Mouse (Mus musculus): ENCODE measurements at regions not wholly inside any gene's neighbourhood (a gene's known extent, or its start where the extent isn't known, plus 50 kb on each side); places are given as distances from the start of the nearest gene placed in this dataset.

DNA sequence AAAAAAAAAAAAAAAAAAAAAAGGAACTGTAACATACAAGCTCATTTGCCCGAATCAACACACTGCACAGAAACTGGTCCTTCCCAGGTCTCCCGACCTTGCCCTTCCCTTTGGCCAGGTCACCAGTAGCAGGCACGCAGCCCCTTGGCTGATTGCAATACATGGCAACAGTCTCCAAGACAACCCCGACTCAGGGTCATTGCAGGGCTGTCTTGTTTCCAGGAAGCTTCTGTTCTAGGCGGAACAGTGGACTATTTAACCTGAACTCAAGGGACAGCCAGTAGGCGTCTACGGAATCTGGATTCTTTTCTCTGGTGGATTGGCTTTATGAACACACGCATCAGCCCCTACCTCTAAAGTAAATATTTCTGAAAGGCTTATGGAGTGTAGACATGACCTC is 153.5 kb upstream of the Phactr1 start:
- Histone ChIP-seq H3K4me3 (replicated peaks; ENCODE audit: control insufficient read depth, low read depth, low read length) (no peak overlapping the region), H3K27ac (ENCODE audit: control insufficient read depth, insufficient read depth, low read depth, low read length, poor library complexity) (no peak overlapping the region), H3K4me1 (ENCODE audit: control insufficient read depth, insufficient read depth, low read length) (no peaks in the 10 kb centered on the region)
- no peak for TF ChIP-seq POLR2A (IDR thresholded peaks at IDR 0.05; ENCODE audit: borderline replicate concordance, control insufficient read depth, low read depth, low read length)
- TF ChIP-seq CTCF (IDR thresholded peaks at IDR 0.05; ENCODE audit: control insufficient read depth, insufficient read depth, low read length): no peak
- 70% methylated on average over 8 of the region's 8 CpGs for WGBS

DNA sequence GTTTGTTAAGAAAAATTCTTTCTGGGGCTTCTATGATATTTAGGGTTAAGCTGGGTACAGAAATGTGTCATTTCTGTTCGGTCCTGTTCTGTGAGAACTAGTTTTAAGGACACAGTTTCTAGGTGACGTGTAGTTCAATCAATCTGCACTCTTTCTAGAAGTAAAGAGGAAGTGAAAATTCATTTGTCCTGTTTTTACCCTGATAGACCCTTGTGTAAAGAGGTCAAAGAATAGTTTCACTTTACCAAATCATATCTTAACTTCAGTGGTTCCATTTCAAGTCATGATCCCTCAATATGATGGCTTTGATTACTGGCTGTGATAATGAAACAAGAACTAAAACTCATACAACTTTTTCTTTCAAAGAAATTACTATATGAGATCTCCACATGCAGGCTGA is 152.3 kb upstream of the Phactr1 start:
- H3K4me1 ChIP-seq (ENCODE audit: control insufficient read depth, insufficient read depth, low read length): no peaks in the 10 kb centered on the region
- TF ChIP-seq CTCF (IDR thresholded peaks at IDR 0.05; ENCODE audit: control insufficient read depth, insufficient read depth, low read length): no peak
- TF ChIP-seq POLR2A (IDR thresholded peaks at IDR 0.05; ENCODE audit: borderline replicate concordance, control insufficient read depth, low read depth, low read length): no peak
- no peak overlapping the region for H3K4me3 ChIP-seq (replicated peaks; ENCODE audit: control insufficient read depth, low read depth, low read length)
- 35% methylated on average over 2 of the region's 2 CpGs for WGBS
- no peak overlapping the region for H3K27ac ChIP-seq (ENCODE audit: control insufficient read depth, insufficient read depth, low read depth, low read length, poor library complexity)

DNA sequence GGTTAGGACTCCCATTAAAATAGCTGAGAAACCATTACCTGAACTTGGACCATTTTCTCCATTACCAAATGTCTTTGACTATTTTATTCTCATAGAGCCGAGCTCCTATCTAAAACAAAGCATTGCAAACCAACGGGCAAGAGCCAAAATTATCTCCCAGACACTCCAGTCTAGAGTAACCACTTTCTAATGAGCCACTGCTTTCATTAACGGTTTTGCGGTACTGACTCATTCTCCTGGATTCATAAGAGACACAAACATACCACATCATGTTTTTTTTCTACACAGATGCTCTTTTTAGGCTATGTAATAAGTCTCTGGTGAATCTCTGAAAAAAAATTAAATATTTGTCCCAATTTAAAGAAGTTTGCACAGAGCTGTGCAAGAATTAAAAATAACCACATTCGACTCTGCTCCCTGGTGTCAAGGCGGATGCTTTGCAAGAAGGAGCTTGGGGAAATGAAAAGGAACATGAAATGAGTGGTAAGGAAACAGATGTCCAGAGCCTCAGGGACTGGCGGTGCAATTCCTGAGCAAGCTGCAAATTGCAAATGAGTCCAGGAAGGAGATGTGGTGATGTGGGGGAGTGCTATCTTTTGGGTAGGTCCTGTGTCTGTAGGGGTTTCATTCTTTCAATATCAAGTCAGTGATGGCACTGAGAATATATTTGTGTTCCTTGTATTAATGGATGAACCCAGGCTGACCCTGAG is 143.8 kb upstream of the Phactr1 start:
- H3K27ac ChIP-seq (ENCODE audit: control insufficient read depth, insufficient read depth, low read depth, low read length, poor library complexity): no peak overlapping the region
- TF ChIP-seq CTCF (IDR thresholded peaks at IDR 0.05; ENCODE audit: control insufficient read depth, insufficient read depth, low read length) (no peak), POLR2A (IDR thresholded peaks at IDR 0.05; ENCODE audit: borderline replicate concordance, control insufficient read depth, low read depth, low read length) (no peak)
- WGBS: 40% methylated on average over 7 of the region's 7 CpGs
- no peaks in the 10 kb centered on the region for H3K4me1 ChIP-seq (ENCODE audit: control insufficient read depth, insufficient read depth, low read length)
- H3K4me3 ChIP-seq (replicated peaks; ENCODE audit: control insufficient read depth, low read depth, low read length): no peak overlapping the region

DNA sequence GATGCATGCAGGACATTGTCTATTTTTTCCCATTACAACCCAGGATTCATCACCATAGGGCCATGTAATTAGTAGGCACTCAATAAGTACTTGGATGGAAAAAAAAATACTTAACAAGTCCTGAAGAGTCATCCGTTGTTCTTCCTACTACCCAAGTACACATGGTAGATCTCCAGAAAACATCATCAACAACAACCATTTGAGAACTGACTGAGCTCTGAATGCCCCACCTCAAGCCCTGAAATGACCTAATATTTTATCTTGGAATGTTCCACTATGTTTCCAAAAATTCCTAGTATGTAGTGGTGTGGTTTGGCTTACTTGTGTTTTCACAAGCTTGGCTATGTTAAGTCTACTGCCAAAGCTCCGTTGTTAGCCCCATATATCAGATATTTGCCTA is 142.4 kb upstream of the Phactr1 start:
- no peaks in the 10 kb centered on the region for H3K4me1 ChIP-seq (ENCODE audit: control insufficient read depth, insufficient read depth, low read length)
- 77% methylated on average over 2 of the region's 2 CpGs for WGBS
- no peak overlapping the region for H3K4me3 ChIP-seq (replicated peaks; ENCODE audit: control insufficient read depth, low read depth, low read length)
- H3K27ac ChIP-seq (ENCODE audit: control insufficient read depth, insufficient read depth, low read depth, low read length, poor library complexity): no peak overlapping the region
- TF ChIP-seq CTCF (IDR thresholded peaks at IDR 0.05; ENCODE audit: control insufficient read depth, insufficient read depth, low read length) (no peak), POLR2A (IDR thresholded peaks at IDR 0.05; ENCODE audit: borderline replicate concordance, control insufficient read depth, low read depth, low read length) (no peak)

DNA sequence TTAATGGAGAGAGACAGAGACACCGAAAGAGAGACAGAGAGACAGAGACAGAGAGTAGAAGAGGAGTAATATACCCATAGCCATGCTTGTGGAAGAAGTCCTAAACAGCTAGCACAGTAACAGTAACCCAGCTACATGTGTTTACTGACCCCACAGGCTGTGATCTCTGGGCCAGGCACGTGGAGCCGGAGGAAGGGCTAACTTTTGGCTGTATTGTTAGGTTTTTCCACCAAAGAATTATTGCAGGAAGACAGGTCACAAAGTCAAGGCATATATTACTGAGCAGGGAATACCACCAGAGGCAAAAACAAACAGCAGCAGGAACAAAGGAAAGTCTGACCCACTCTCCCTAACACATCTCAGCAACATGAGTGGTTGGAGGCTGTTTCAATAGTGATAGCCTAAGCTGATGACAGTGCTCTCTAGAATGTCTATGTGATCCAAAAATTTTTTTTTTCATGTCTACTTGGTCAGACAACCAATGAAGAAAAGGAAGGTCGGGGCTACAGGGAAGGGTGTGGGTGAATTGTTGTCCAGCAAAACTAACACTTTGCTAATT is 135.8 kb upstream of the Phactr1 start:
- Histone ChIP-seq H3K4me3 (replicated peaks; ENCODE audit: control insufficient read depth, low read depth, low read length) (no peak overlapping the region), H3K4me1 (ENCODE audit: control insufficient read depth, insufficient read depth, low read length) (no peaks in the 10 kb centered on the region), H3K27ac (ENCODE audit: control insufficient read depth, insufficient read depth, low read depth, low read length, poor library complexity) (no peak overlapping the region)
- no peak for TF ChIP-seq CTCF (IDR thresholded peaks at IDR 0.05; ENCODE audit: control insufficient read depth, insufficient read depth, low read length)
- no peak for TF ChIP-seq POLR2A (IDR thresholded peaks at IDR 0.05; ENCODE audit: borderline replicate concordance, control insufficient read depth, low read depth, low read length)
- WGBS: 59% methylated on average over 4 of the region's 4 CpGs

DNA sequence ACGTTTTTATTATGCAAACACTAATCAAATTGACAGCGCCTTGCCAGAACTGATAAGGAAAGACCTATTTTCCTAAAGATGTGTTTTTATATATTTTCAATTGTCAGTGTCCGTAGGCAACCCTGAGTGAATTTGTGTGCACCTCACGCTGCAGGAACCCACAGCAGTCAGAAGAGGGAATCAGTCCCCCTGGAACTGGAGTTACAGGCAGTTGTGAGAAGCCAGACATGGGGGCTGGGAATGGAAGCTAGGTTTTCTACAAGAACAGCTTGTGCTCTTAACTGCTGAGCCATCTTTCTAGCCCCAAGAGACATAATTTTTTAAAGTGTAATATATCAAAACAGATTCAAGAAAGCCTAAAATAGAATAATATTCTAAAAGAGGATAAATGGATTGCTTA is 134.0 kb upstream of the Phactr1 start:
- WGBS: 59% methylated on average over 4 of the region's 4 CpGs
- Histone ChIP-seq H3K4me1 (ENCODE audit: control insufficient read depth, insufficient read depth, low read length) (no peaks in the 10 kb centered on the region), H3K4me3 (replicated peaks; ENCODE audit: control insufficient read depth, low read depth, low read length) (no peak overlapping the region), H3K27ac (ENCODE audit: control insufficient read depth, insufficient read depth, low read depth, low read length, poor library complexity) (no peak overlapping the region)
- TF ChIP-seq POLR2A (IDR thresholded peaks at IDR 0.05; ENCODE audit: borderline replicate concordance, control insufficient read depth, low read depth, low read length): no peak
- no peak for TF ChIP-seq CTCF (IDR thresholded peaks at IDR 0.05; ENCODE audit: control insufficient read depth, insufficient read depth, low read length)

DNA sequence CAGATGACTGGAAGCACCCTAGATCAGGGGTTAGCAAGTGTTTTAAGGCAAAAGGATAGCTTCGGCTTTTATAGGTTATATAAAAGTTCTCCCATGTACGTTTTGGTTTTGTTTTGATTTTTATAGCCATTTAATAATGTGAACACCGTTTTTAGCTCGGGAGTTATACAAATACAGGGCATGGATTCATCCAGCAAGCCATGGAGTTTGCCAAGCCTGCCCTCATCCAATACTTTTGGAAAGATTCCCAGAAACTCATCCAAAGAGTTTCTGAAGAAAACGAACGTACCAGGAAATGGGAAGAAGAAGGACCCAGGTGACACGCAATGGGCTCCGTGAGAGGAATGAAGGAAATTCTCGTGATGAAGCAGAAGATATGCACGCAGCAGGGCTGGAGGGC is 133.6 kb upstream of the Phactr1 start:
- no peak for TF ChIP-seq CTCF (IDR thresholded peaks at IDR 0.05; ENCODE audit: control insufficient read depth, insufficient read depth, low read length)
- TF ChIP-seq POLR2A (IDR thresholded peaks at IDR 0.05; ENCODE audit: borderline replicate concordance, control insufficient read depth, low read depth, low read length): no peak
- Histone ChIP-seq H3K4me1 (ENCODE audit: control insufficient read depth, insufficient read depth, low read length) (no peaks in the 10 kb centered on the region), H3K27ac (ENCODE audit: control insufficient read depth, insufficient read depth, low read depth, low read length, poor library complexity) (no peak overlapping the region), H3K4me3 (replicated peaks; ENCODE audit: control insufficient read depth, low read depth, low read length) (no peak overlapping the region)
- WGBS: 87% methylated on average over 10 of the region's 10 CpGs

DNA sequence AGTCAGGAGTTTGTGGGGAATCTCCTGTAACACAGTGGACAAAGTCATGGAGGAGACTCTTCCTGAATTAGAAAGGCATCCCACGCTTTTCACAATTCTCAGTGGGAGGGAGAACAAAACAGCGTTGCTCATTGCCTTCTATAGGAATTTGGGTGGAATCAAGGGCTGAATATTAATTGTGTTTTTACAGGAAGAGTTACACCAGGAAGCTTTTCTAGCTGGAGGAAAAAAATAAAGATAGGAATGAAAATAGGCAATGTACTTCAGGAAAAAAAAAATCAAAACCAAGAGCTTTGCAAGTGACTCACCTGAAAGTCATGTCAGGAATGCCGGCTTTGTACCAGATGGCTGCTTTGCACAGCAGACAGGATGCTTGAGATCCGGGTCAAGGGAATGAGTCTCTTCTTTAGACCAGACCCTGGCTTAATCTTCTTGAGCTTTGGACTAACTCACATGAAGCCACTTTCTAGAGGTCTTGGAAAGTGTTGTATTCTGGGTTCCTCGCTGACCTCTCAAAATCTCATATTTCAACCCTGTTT is 131.3 kb upstream of the Phactr1 start:
- H3K27ac ChIP-seq (ENCODE audit: control insufficient read depth, insufficient read depth, low read depth, low read length, poor library complexity): no peak overlapping the region
- WGBS: 73% methylated on average over 5 of the region's 5 CpGs
- TF ChIP-seq CTCF (IDR thresholded peaks at IDR 0.05; ENCODE audit: control insufficient read depth, insufficient read depth, low read length) (no peak), POLR2A (IDR thresholded peaks at IDR 0.05; ENCODE audit: borderline replicate concordance, control insufficient read depth, low read depth, low read length) (no peak)
- H3K4me1 ChIP-seq (ENCODE audit: control insufficient read depth, insufficient read depth, low read length): no peaks in the 10 kb centered on the region
- H3K4me3 ChIP-seq (replicated peaks; ENCODE audit: control insufficient read depth, low read depth, low read length): no peak overlapping the region
